Mouse (Mus musculus) liver, embryonic 15.5 days (tissue): ENCODE data around the gene Ceacam1. TPM values are rescaled to one million over a fixed set of nuclear protein-coding genes. Genes with fewer than 3 reads are reported as not detected.

Experiments used
- ATAC-seq: fragments of 200-750 bp; cut with Nextera tagmentation; 2 replicates; pipeline ENCODE4 v1.8.0; 2017; ENCODE audit warnings: moderate number of reproducible peaks, mild to moderate bottlenecking, moderate library complexity; ENCODE audit not compliant: insufficient read depth
- H3K27ac ChIP-seq: fragments of 300-500 bp; sonication (generic); replicated peaks from 2 replicates; pipeline ENCODE4 v1.5.1; 2015; ENCODE audit warnings: mild to moderate bottlenecking, inconsistent platforms
- H3K27me3 ChIP-seq: fragments of 300-500 bp; sonication (generic); 2 replicates; pipeline ENCODE4 v1.6.1; 2015; ENCODE audit warnings: mild to moderate bottlenecking, inconsistent platforms
- H3K36me3 ChIP-seq: fragments of 300-500 bp; sonication (generic); replicated peaks from 2 replicates; pipeline ENCODE4 v1.6.1; 2015; ENCODE audit warnings: moderate library complexity, mild to moderate bottlenecking, inconsistent platforms
- H3K4me1 ChIP-seq: fragments of 300-500 bp; sonication (generic); replicated peaks from 2 replicates; pipeline ENCODE4 v1.6.1; 2015; ENCODE audit warnings: inconsistent platforms
- H3K4me2 ChIP-seq: fragments of 300-500 bp; sonication (generic); 2 replicates; pipeline ENCODE4 v1.6.1; 2015; ENCODE audit warnings: moderate library complexity, mild to moderate bottlenecking, inconsistent platforms
- H3K4me3 ChIP-seq: fragments of 300-500 bp; sonication (generic); replicated peaks from 2 replicates; pipeline ENCODE4 v1.5.1; 2015; ENCODE audit warnings: mild to moderate bottlenecking, inconsistent platforms
- H3K9ac ChIP-seq: fragments of 300-500 bp; sonication (generic); 2 replicates; pipeline ENCODE4 v1.6.1; 2015; ENCODE audit warnings: moderate library complexity, mild to moderate bottlenecking, inconsistent platforms
- H3K9me3 ChIP-seq: fragments of 300-500 bp; sonication (generic); replicated peaks from 2 replicates; pipeline ENCODE4 v1.6.1; 2016; ENCODE audit warnings: inconsistent platforms
- whole genome bisulfite sequencing: fragments of 180-500 bp; shearing (Covaris S2); methylation state at CpG from one replicate; pipeline ENCODE4 v1.1.7; 2015; ENCODE audit warnings: mixed read lengths; ENCODE audit not compliant: insufficient replicate concordance; 5-methylcytosine and 5-hydroxymethylcytosine counted together
- polyA plus RNA-seq: library from polyadenylated mRNA; unstranded; fragments of >200 nt; fragmentation: Nextera tagmentation; extraction: Ambion mirVana; gene quantifications from 2 replicates; pipeline ENCODE4 v1.2.1, GENCODE M21; 2015

Gene Ceacam1
- polyA plus RNA-seq, 1 experiment from 2014 or later = 11.1 TPM

DNA sequence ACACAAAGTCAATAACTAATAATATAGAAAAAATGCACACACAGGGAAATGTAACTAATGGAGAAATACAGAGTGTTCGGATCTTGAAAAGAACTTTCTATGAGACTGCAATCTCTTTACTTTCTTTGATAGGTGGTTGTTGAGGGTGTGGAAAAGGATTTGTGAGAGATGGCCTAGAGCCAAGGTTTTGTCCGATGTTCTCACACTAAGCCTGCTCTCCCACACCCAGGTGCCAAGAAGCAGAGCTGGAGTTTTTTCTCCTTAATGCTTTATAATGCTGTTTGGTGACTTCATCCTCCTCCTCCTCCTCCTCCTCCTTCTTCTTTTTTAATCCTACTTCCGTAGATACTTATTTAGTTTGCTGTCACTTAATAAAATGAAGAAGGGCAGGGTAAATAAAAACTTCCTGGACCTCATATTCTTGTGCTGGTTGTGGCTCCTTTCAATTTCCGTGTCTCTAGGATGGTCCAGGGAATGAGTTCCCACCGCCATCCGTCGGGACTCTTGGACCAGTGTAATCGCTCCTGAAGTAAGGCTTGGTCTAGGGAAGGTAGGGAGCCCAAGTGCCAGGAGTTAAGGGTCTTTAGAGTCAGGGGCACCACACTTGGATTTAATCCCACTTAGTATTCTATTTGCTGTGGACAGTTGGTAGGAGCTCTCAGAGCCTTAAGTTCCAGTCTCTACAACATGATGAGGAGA, 38.1 kb downstream of the Ceacam1 start:
- H3K27me3 ChIP-seq = no peaks in the 10 kb centered on the region
- ATAC-seq = no peak

GRCm38 (mm10) chr7:25436704-25437103, 40.7 kb downstream of the Ceacam1 start:
- no peaks in the 10 kb centered on the region for H3K9me3 ChIP-seq
- no peak overlapping the region for H3K9ac ChIP-seq
- H3K27me3 ChIP-seq = no peaks in the 10 kb centered on the region
- WGBS = 45% methylated on average over 2 of the region's 2 CpGs
- no peaks in the 10 kb centered on the region for H3K36me3 ChIP-seq
- no peak for ATAC-seq
- H3K4me2 ChIP-seq = no peak overlapping the region
- H3K4me1 ChIP-seq = peaks cover 31% of the 10 kb centered on the region
- H3K27ac ChIP-seq = 0 out of 2 replicates have a peak overlapping the region, but pooled peaks have one; percentile 2
- no peak overlapping the region for H3K4me3 ChIP-seq

More for the DNA sequence above, 38.1 kb downstream of the Ceacam1 start:
- WGBS = 66% methylated on average over 8 of the region's 8 CpGs
- H3K27ac ChIP-seq = no peak overlapping the region
- peaks cover 25% of the 10 kb centered on the region for H3K4me1 ChIP-seq
- no peaks in the 10 kb centered on the region for H3K36me3 ChIP-seq
- H3K9me3 ChIP-seq = no peaks in the 10 kb centered on the region
- H3K4me2 ChIP-seq = no peak overlapping the region
- H3K4me3 ChIP-seq = no peak overlapping the region
- no peak overlapping the region for H3K9ac ChIP-seq

GRCm38 (mm10) chr7:25436226-25436625, 41.2 kb downstream of the Ceacam1 start:
- Histone ChIP-seq H3K9ac (no peak overlapping the region), H3K4me3 (no peak overlapping the region), H3K9me3 (no peaks in the 10 kb centered on the region), H3K36me3 (no peaks in the 10 kb centered on the region), H3K4me1 (peaks cover 31% of the 10 kb centered on the region), H3K4me2 (no peak overlapping the region), H3K27me3 (no peaks in the 10 kb centered on the region), H3K27ac (0 out of 2 replicates have a peak overlapping the region, but pooled peaks have one; percentile 2)
- no peak for ATAC-seq
- 64% methylated on average over 6 of the region's 6 CpGs for WGBS

DNA sequence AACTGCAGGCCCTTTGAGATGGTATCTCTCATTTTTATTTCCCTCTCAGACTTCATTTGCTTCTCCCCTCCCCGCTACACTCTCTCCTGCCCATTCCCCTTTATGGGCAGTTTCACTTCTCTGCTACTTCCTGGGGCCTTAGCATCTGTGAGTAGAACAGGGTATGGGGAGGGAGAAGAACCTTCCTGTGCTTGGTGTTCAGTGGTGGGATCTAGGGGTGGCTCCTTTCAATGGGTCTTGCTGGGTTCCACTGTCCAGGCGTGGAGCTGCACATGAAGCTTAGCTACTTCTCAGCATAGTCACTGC, 41.9 kb downstream of the Ceacam1 start:
- no peak for ATAC-seq
- 45% methylated on average over 2 of the region's 2 CpGs for WGBS
- Histone ChIP-seq H3K36me3 (no peaks in the 10 kb centered on the region), H3K9me3 (no peaks in the 10 kb centered on the region), H3K27me3 (no peaks in the 10 kb centered on the region), H3K4me1 (peaks cover 27% of the 10 kb centered on the region), H3K4me3 (no peak overlapping the region), H3K4me2 (no peak overlapping the region), H3K9ac (no peak overlapping the region), H3K27ac (no peak overlapping the region)

GRCm38 (mm10) chr7:25434654-25435545, 42.5 kb downstream of the Ceacam1 start:
- no peak overlapping the region for H3K4me3 ChIP-seq
- H3K27ac ChIP-seq = no peak overlapping the region
- H3K36me3 ChIP-seq = no peaks in the 10 kb centered on the region
- WGBS = 70% methylated on average over 10 of the region's 10 CpGs
- H3K4me1 ChIP-seq = peaks cover 22% of the 10 kb centered on the region
- no peak overlapping the region for H3K4me2 ChIP-seq
- no peak overlapping the region for H3K9ac ChIP-seq
- no peak for ATAC-seq
- H3K9me3 ChIP-seq = no peaks in the 10 kb centered on the region
- H3K27me3 ChIP-seq = no peaks in the 10 kb centered on the region

GRCm38 (mm10) chr7:25433781-25434560, 43.4 kb downstream of the Ceacam1 start:
- Histone ChIP-seq H3K4me2 (no peak overlapping the region), H3K27ac (no peak overlapping the region), H3K4me3 (no peak overlapping the region), H3K4me1 (peaks cover 21% of the 10 kb centered on the region; the same call in 1 of the 2 replicates), H3K9ac (no peak overlapping the region), H3K36me3 (no peaks in the 10 kb centered on the region), H3K9me3 (no peaks in the 10 kb centered on the region), H3K27me3 (no peaks in the 10 kb centered on the region)
- WGBS = 68% methylated on average over 9 of the region's 9 CpGs
- no peak for ATAC-seq

- H3K27ac ChIP-seq = peak overlapping the region; percentile 31; the same call in 1 of the 2 replicates
- H3K27me3 ChIP-seq = no peaks in the 10 kb centered on the region
- no peak overlapping the region for H3K9ac ChIP-seq
- H3K36me3 ChIP-seq = no peaks in the 10 kb centered on the region
- H3K9me3 ChIP-seq = no peaks in the 10 kb centered on the region
- H3K4me3 ChIP-seq = no peak overlapping the region
- no peak overlapping the region for H3K4me2 ChIP-seq
- no peak for ATAC-seq
- WGBS = 10% methylated on average over 5 of the region's 5 CpGs
- peaks cover 21% of the 10 kb centered on the region; the same call in 1 of the 2 replicates for H3K4me1 ChIP-seq
Observed at GRCm38 (mm10) chr7:25433007-25433541, 44.3 kb downstream of the Ceacam1 start.

DNA sequence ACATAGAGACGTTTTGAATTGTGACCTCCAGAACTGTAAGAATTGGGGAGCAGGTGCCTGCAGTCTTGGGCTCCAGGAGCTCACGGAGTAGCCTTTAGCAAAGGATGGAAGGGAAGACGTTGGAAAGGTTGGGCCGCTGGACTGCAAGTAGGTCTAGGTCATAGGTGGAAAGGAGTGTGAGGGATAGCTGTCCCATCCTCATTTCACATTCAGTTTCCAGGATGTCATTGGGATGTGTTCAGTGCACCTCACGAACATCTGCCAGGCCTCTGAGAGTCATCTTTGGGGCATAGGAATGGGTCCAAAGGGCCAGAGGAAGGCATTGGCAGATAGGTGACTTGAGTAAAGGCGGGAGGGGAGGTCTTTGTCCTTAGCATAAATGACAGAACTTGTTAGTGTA, 45.0 kb downstream of the Ceacam1 start:
- Histone ChIP-seq H3K4me3 (no peak overlapping the region), H3K27ac (no peak overlapping the region), H3K27me3 (no peaks in the 10 kb centered on the region), H3K4me1 (peaks cover 18% of the 10 kb centered on the region; the same call in 1 of the 2 replicates), H3K36me3 (no peaks in the 10 kb centered on the region), H3K9ac (no peak overlapping the region), H3K4me2 (no peak overlapping the region), H3K9me3 (no peaks in the 10 kb centered on the region)
- no peak for ATAC-seq
- WGBS = 62% methylated on average over 6 of the region's 6 CpGs

DNA sequence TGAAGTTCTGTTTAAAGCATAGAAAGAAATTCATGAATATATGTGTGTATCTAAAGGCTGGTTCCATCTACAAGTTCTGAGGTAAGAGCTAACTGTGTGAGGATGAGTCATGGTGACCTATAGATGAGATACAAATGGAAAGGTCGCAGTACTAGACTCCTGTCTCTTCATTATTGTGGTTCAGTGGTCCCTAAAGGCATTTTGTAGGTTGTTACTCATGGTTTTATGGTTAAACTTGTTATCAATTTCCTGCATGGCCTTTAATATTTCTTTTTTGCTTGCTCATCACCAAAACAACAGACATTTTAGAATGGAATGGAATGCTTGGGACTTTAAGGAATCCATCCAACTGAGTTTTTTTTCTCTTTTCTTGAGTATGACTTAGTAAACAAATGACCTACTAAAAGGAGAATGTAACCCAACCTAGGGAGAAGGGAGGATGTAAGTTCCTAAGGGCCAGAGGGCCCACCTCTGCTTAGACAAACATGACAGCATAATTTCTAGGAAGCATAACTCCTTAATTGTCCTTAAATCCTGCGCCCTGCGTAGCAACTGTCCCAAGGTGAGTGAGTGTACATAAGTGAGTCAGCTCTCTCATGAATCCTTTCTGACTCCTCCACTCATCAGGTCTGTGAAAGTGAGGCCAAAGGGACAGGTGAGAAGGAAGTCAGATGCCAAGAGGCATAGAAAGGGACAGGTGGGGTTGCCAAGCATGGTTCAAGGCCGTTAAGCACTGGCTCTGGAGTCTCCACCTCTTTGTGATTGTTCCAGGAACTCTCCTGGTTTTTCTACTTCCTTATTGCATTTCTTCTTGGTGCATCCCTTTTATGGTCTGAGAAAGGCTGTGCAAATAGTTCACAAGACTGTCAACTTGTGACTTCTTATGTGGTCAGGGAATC, 47.3 kb downstream of the Ceacam1 start:
- H3K4me1 ChIP-seq = peaks cover 10% of the 10 kb centered on the region; the same call in 1 of the 2 replicates
- no peak for ATAC-seq
- H3K27me3 ChIP-seq = no peaks in the 10 kb centered on the region
- no peaks in the 10 kb centered on the region for H3K9me3 ChIP-seq
- H3K9ac ChIP-seq = no peak overlapping the region
- H3K4me2 ChIP-seq = no peak overlapping the region
- no peak overlapping the region for H3K4me3 ChIP-seq
- H3K27ac ChIP-seq = no peak overlapping the region
- WGBS = 51% methylated on average over 4 of the region's 4 CpGs
- H3K36me3 ChIP-seq = no peaks in the 10 kb centered on the region

- Histone ChIP-seq H3K4me1 (0 out of 2 replicates have a peak, but pooled peaks cover 6% of the 10 kb centered on the region), H3K9me3 (no peaks in the 10 kb centered on the region), H3K4me2 (no peak overlapping the region), H3K27ac (no peak overlapping the region), H3K9ac (no peak overlapping the region), H3K4me3 (no peak overlapping the region), H3K36me3 (no peaks in the 10 kb centered on the region), H3K27me3 (no peaks in the 10 kb centered on the region)
- WGBS = 64% methylated on average over 3 of the region's 3 CpGs
- ATAC-seq = no peak
Observed at GRCm38 (mm10) chr7:25428321-25428720, 49.1 kb downstream of the Ceacam1 start.
